Mouse (Mus musculus): ENCODE measurements around the gene Mfsd5. TPM values are rescaled to one million over a fixed set of nuclear protein-coding genes. Genes with fewer than 3 reads are reported as not detected.

Gene Mfsd5
- polyA plus RNA-seq (2014; fragmentation: Illumina TruSeq; extraction: RNeasy Lipid Tissue Mini Kit (QIAGEN cat#74804); ENCODE audit: low read depth, low replicate concordance) = 1.9 TPM

GRCm38 (mm10) chr15:102279092-102279782 is at the start of gene Mfsd5:
TSS of gene Mfsd5 (plus strand) at chr15:102279454.

DNA sequence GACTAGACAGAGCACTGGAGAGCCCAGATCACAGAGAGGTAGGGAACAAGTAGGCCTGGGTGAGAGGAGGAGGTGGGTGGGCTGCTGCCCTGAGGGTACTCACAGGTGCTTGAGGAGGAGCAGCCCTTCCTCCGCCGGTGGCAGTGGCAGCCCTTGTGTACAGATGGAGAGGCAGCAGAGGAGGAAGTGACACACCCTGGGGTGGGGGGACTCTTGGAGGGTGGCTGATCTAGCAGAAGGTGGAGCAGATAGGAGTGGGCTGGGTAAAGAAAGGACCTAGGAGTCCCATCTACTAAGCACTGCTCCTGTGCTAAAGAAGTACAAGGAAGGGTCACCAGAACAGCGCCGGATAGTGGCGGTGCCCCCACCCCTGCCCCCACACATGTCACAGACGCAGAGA is 47.5 kb upstream of the Mfsd5 start, which contains the start of gene Itgb7:
TSS of gene Itgb7 (minus strand) at position 197 of the 400 bp plus-strand sequence.

GRCm38 (mm10) chr15:102257202-102258075 is 21.8 kb upstream of the Mfsd5 start, which contains the start of gene Rarg:
TSS of gene Rarg (minus strand) at chr15:102257517.

DNA sequence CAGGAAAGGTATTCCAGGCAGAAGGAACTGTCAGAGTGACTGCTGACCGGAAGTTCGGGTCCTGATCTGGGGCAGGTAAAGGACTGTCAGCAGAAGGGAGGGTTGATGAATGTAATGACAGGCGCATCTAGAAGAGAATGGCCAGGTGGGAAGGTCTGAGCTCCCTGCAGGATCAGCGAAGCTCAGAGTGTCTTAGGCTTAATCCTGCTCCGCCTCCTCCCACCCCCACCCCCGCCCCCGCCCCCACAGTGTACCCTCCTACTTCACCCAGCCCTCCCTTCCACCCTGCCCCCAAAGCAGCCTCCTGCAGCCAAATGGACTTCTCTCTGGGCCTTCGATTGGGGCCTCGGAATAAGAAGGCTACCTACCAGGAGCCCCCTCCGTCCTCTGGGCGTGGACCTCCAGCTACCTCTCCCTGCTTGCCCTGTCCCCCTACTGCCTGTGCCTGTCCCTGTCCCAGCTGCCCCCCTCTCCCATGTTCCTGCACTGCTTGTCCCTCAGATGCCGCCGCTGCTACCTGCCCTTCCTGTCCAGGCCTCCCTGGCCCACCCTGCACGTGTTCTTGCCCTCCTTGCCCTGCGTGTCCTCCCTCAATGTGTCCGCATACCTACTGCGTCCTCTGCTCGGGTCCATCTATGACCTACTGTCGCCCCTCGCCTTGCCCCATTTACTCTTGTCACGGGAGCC is 8.8 kb upstream of the Mfsd5 start, which contains the start of gene Gm9918:
TSS of gene Gm9918 (plus strand) at position 290 of the 687 bp plus-strand sequence.

DNA sequence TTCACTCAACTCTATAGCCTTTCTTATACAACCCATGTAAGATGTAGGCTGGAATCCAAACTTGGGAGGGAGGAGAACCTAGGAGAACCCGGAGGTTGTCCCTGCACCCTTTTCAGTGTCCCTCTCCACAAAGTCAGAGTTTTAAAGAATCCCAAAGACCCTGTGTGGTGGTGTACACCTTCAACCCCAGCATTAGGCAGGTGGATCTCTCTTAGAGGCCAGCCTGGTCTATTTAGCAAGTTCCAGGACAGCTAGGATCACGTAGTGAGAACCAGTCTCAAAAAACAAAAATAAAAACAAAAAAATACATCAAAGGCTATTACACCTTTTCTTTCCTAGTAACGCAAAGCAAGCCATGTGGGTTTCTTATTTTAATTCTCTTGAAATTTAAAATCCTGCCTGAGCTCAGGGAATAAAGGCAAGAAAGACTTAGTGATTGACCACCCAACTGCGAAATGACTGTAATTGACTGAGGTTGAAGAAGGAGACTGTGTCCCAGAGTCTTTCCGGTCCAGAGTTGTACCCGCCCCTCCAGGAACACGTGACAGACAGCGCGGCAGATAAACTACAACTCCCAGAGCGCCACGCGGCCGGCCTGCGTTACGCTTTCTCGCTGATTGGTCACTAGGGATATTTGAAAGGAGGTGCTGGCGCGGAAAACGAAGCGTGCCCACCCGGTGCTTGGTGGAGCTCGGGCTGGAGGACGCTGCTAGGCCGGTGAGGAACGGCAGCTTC is 16.5 kb downstream of the Mfsd5 start, which contains the start of gene Espl1:
TSS of gene Espl1 (plus strand) at position 634 of the 735 bp plus-strand sequence.

GRCm38 (mm10) chr15:102326022-102326576 is 46.8 kb downstream of the Mfsd5 start, which contains the start of gene Pfdn5:
TSS of gene Pfdn5 (plus strand) at chr15:102326116.

Other genes starting within 250 kb of the Mfsd5 start
- 196 TPM for gene Eif4b, start 205.7 kb upstream of the Mfsd5 start, polyA plus RNA-seq (2014; fragmentation: Illumina TruSeq; extraction: RNeasy Lipid Tissue Mini Kit (QIAGEN cat#74804); ENCODE audit: low read depth, low replicate concordance)
- 31.5 TPM for gene Tns2, start 179.0 kb upstream of the Mfsd5 start, polyA plus RNA-seq (2014; fragmentation: Illumina TruSeq; extraction: RNeasy Lipid Tissue Mini Kit (QIAGEN cat#74804); ENCODE audit: low read depth, low replicate concordance)
- 1.4 TPM for gene Spryd3, start 143.2 kb upstream of the Mfsd5 start, polyA plus RNA-seq (2014; fragmentation: Illumina TruSeq; extraction: RNeasy Lipid Tissue Mini Kit (QIAGEN cat#74804); ENCODE audit: low read depth, low replicate concordance)
- not detected for gene Igfbp6, start 135.1 kb upstream of the Mfsd5 start, polyA plus RNA-seq (2014; fragmentation: Illumina TruSeq; extraction: RNeasy Lipid Tissue Mini Kit (QIAGEN cat#74804); ENCODE audit: low read depth, low replicate concordance)
- not detected for gene Soat2, start 128.9 kb upstream of the Mfsd5 start, polyA plus RNA-seq (2014; fragmentation: Illumina TruSeq; extraction: RNeasy Lipid Tissue Mini Kit (QIAGEN cat#74804); ENCODE audit: low read depth, low replicate concordance)
- gene Zfp740, start 76.2 kb upstream of the Mfsd5 start, polyA plus RNA-seq (2014; fragmentation: Illumina TruSeq; extraction: RNeasy Lipid Tissue Mini Kit (QIAGEN cat#74804); ENCODE audit: low read depth, low replicate concordance) = 34.7 TPM
- 32.6 TPM for gene Csad, start 74.7 kb upstream of the Mfsd5 start, polyA plus RNA-seq (2014; fragmentation: Illumina TruSeq; extraction: RNeasy Lipid Tissue Mini Kit (QIAGEN cat#74804); ENCODE audit: low read depth, low replicate concordance)
- gene Itgb7, start 47.5 kb upstream of the Mfsd5 start, polyA plus RNA-seq (2014; fragmentation: Illumina TruSeq; extraction: RNeasy Lipid Tissue Mini Kit (QIAGEN cat#74804); ENCODE audit: low read depth, low replicate concordance) = not detected
- gene Rarg, start 21.9 kb upstream of the Mfsd5 start, polyA plus RNA-seq (2014; fragmentation: Illumina TruSeq; extraction: RNeasy Lipid Tissue Mini Kit (QIAGEN cat#74804); ENCODE audit: low read depth, low replicate concordance) = 9.1 TPM
- gene Gm9918, start 8.9 kb upstream of the Mfsd5 start, polyA plus RNA-seq (2014; fragmentation: Illumina TruSeq; extraction: RNeasy Lipid Tissue Mini Kit (QIAGEN cat#74804); ENCODE audit: low read depth, low replicate concordance) = 0.35 TPM
- not detected for gene Espl1, start 16.8 kb downstream of the Mfsd5 start, polyA plus RNA-seq (2014; fragmentation: Illumina TruSeq; extraction: RNeasy Lipid Tissue Mini Kit (QIAGEN cat#74804); ENCODE audit: low read depth, low replicate concordance)
- gene Pfdn5, start 46.7 kb downstream of the Mfsd5 start, polyA plus RNA-seq (2014; fragmentation: Illumina TruSeq; extraction: RNeasy Lipid Tissue Mini Kit (QIAGEN cat#74804); ENCODE audit: low read depth, low replicate concordance) = 69.6 TPM
- gene Myg1, start 52.3 kb downstream of the Mfsd5 start, polyA plus RNA-seq (2014; fragmentation: Illumina TruSeq; extraction: RNeasy Lipid Tissue Mini Kit (QIAGEN cat#74804); ENCODE audit: low read depth, low replicate concordance) = 8.9 TPM
- 2.6 TPM for gene Aaas, start 71.3 kb downstream of the Mfsd5 start, polyA plus RNA-seq (2014; fragmentation: Illumina TruSeq; extraction: RNeasy Lipid Tissue Mini Kit (QIAGEN cat#74804); ENCODE audit: low read depth, low replicate concordance)
- not detected for gene Sp7, start 87.7 kb downstream of the Mfsd5 start, polyA plus RNA-seq (2014; fragmentation: Illumina TruSeq; extraction: RNeasy Lipid Tissue Mini Kit (QIAGEN cat#74804); ENCODE audit: low read depth, low replicate concordance)
- gene Sp1, start 126.7 kb downstream of the Mfsd5 start, polyA plus RNA-seq (2014; fragmentation: Illumina TruSeq; extraction: RNeasy Lipid Tissue Mini Kit (QIAGEN cat#74804); ENCODE audit: low read depth, low replicate concordance) = 91.2 TPM
- not detected for gene Amhr2, start 165.9 kb downstream of the Mfsd5 start, polyA plus RNA-seq (2014; fragmentation: Illumina TruSeq; extraction: RNeasy Lipid Tissue Mini Kit (QIAGEN cat#74804); ENCODE audit: low read depth, low replicate concordance)
- 111 TPM for gene Prr13, start 179.6 kb downstream of the Mfsd5 start, polyA plus RNA-seq (2014; fragmentation: Illumina TruSeq; extraction: RNeasy Lipid Tissue Mini Kit (QIAGEN cat#74804); ENCODE audit: low read depth, low replicate concordance)
- 672 TPM for gene Pcbp2, start 191.1 kb downstream of the Mfsd5 start, polyA plus RNA-seq (2014; fragmentation: Illumina TruSeq; extraction: RNeasy Lipid Tissue Mini Kit (QIAGEN cat#74804); ENCODE audit: low read depth, low replicate concordance)
- not detected for gene Gm10337, start 224.3 kb downstream of the Mfsd5 start, polyA plus RNA-seq (2014; fragmentation: Illumina TruSeq; extraction: RNeasy Lipid Tissue Mini Kit (QIAGEN cat#74804); ENCODE audit: low read depth, low replicate concordance)
- gene Map3k12, start 237.6 kb downstream of the Mfsd5 start, polyA plus RNA-seq (2014; fragmentation: Illumina TruSeq; extraction: RNeasy Lipid Tissue Mini Kit (QIAGEN cat#74804); ENCODE audit: low read depth, low replicate concordance) = 3.4 TPM
- gene Tarbp2, start 238.7 kb downstream of the Mfsd5 start, polyA plus RNA-seq (2014; fragmentation: Illumina TruSeq; extraction: RNeasy Lipid Tissue Mini Kit (QIAGEN cat#74804); ENCODE audit: low read depth, low replicate concordance) = 0.70 TPM
- gene Npff, start 245.5 kb downstream of the Mfsd5 start, polyA plus RNA-seq (2014; fragmentation: Illumina TruSeq; extraction: RNeasy Lipid Tissue Mini Kit (QIAGEN cat#74804); ENCODE audit: low read depth, low replicate concordance) = not detected